Mouse (Mus musculus): Measurements from ENCODE around the gene Polr2g. TPM values are rescaled to one million over a fixed set of nuclear protein-coding genes. Genes with fewer than 3 reads are reported as not detected.

Gene Polr2g
- total RNA-seq, 4 experiments from 2014 or later: 107 to 116 (median 109) TPM

DNA sequence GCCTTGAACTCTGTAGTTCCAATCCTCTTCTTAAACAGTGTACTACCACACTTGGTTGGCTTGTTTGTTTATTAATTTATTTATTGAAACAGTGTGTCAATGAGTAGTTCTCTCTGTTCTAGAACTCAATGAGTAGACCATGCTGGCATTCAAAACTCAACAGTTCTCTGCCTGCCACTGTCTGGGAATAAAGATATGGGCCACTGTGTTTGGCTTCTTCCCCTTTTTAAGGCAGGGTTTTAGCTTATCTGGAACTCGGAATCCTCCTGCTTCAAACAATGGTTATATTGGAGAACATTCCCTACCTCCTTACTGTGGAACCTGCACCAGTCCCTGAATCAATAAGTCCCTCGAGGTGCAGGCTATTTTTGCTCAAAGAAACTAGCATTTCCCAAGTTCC is 39.5 kb downstream of the Polr2g start:
- DNase-seq (ENCODE audit: low spot score in 2 of 2): no peak

GRCm38 (mm10) chr19:8757471-8757998 is 40.8 kb downstream of the Polr2g start:
- no peak for DNase-seq (ENCODE audit: low spot score in 2 of 2)

DNA sequence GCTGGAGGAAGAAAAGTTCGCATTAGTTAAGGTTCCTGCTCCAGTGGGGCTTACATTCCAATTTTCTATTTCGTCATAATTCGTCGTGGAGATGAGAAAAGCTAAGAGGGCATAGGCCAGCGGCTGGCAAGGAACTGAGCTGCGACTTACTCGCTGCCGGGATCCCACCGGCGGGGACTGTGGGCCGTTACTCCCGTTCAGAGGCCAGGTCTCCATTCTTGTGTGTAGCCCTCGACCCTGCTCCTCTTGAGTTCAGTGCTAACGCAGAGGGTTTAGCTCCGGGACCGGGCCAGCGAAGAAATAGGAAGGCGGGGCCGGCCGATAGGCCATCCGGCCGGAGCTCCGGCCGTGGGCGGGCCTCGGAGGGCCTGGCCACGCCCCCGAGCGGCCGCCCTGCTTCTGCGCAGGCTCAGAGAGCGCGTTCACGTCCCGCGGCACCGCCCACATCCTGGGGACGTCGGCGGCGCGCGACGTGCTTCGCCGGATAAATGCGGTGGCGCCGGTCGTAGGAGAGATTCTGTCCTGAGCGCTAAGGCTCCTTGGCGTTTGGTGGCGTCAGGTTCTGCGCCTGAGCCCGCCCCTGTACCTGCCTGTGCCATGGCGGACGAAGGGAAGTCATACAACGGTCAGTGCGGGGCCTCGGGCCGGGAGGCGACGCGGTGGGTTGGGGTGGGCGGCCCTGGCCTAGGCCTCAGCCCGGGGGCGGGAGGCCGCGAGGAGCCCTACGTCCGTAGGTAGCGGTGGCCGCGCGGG is 41.6 kb downstream of the Polr2g start, which contains the start of gene Nxf1:
Gene Nxf1 (plus strand): TSS at position 439 of the 753 bp plus-strand sequence.
- peak; percentile 81 to 93 for DNase-seq (ENCODE audit: low spot score in 2 of 2)

DNA sequence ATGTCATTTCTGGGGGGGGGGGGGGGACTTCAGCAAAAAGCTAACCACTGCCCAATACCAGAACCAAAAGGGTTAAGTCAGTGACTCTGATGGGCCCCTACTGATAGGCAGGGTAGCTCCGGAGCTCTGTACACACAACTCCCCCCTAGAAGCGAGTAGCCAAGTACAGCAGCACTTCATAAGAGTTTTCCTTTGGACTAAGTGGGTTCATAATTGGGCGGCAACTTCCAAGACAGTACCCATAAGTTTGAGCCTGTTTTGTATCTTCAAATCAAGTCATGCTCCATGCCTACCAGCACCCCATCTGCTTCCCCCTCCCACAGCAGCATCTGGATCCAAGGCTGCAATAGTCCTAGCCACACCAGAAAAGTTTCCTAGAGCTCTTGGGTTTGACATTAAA is 42.7 kb downstream of the Polr2g start:
- no peak for DNase-seq (ENCODE audit: low spot score in 2 of 2)

GRCm38 (mm10) chr19:8747368-8747767 is 51.0 kb downstream of the Polr2g start:
- no peak for DNase-seq (ENCODE audit: low spot score in 2 of 2)

DNA sequence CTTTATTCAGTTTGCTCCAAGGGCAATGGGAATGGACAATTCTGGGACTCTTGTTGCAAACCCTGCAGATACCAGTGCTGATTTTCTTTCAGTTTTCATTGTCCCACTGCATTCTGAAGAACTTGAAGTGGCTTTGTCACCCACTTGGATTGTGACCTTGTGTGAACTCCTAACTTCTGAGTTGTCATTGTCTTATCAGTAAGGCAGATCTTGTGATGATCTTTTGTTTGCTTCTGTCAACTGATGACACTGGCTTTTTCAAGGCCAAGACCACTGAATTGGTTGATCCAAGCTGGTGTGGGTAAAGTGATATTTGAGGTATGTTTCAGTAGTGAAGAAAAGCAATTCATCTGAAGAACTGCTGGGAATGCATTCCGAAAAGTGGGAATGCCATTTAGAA is 53.0 kb downstream of the Polr2g start:
- no peak for DNase-seq (ENCODE audit: low spot score in 2 of 2)

Other genes starting within 250 kb of the Polr2g start
- gene Slc22a8, start 207.3 kb downstream of the Polr2g start, total RNA-seq (2022): 10 to 100 TPM; 11.5 to 15.9 (median 14.1) TPM
- 1 to 10 TPM; 6.6 to 8.6 (median 7.8) TPM for gene Slc22a6, start 180.5 kb downstream of the Polr2g start, total RNA-seq (2022)
- 100 to 1,000 TPM; 131 to 142 (median 136) TPM for gene Chrm1, start 134.8 kb downstream of the Polr2g start, total RNA-seq (2022)
- gene Slc3a2, start 75.2 kb downstream of the Polr2g start, total RNA-seq (2022): 100 to 1,000 TPM; 147 to 155 (median 150) TPM
- 10 to 100 TPM; 43.0 to 47.5 (median 45.1) TPM for gene Wdr74, start 62.8 kb downstream of the Polr2g start, total RNA-seq (2022)
- 1 to 10 TPM in 2 of 4 experiments, not detected in 2; 1.4 to 2.0 TPM for gene 1700092M07Rik, start 57.9 kb downstream of the Polr2g start, total RNA-seq (2022)
- gene Stx5a, start 57.2 kb downstream of the Polr2g start, total RNA-seq (2022): 10 to 100 TPM; 59.6 to 66.4 (median 65.6) TPM
- 10 to 100 TPM; 77.1 to 88.0 (median 80.2) TPM for gene Nxf1, start 41.5 kb downstream of the Polr2g start, total RNA-seq (2022)
- 10 to 100 TPM; 58.9 to 78.6 (median 67.2) TPM for gene Tmem223, start 27.6 kb downstream of the Polr2g start, total RNA-seq (2022)
- gene Tmem179b, start 24.1 kb downstream of the Polr2g start, total RNA-seq (2022): 10 to 100 TPM; 11.3 to 14.6 (median 12.4) TPM
- gene Taf6l, start 12.2 kb downstream of the Polr2g start, total RNA-seq (2022): 10 to 100 TPM; 13.7 to 18.1 (median 15.9) TPM
- gene Zbtb3, start 4.0 kb upstream of the Polr2g start, total RNA-seq (2022): 1 to 10 TPM; 4.9 to 7.3 (median 5.8) TPM
- 10 to 100 TPM; 38.5 to 40.8 (median 39.2) TPM for gene Ttc9c, start 20.8 kb upstream of the Polr2g start, total RNA-seq (2022)
- 100 to 1,000 TPM; 113 to 120 (median 118) TPM for gene Hnrnpul2, start 21.4 kb upstream of the Polr2g start, total RNA-seq (2022)
- not detected for gene AC129217.1, start 31.2 kb upstream of the Polr2g start, total RNA-seq (2022)
- gene Bscl2, start 38.9 kb upstream of the Polr2g start, total RNA-seq (2022): 100 to 1,000 TPM; 100 to 111 (median 105) TPM
- gene Gng3, start 40.6 kb upstream of the Polr2g start, total RNA-seq (2022): 100 to 1,000 TPM; 153 to 200 (median 171) TPM
- gene Lrrn4cl, start 52.2 kb upstream of the Polr2g start, total RNA-seq (2022): 1 to 10 TPM in 2 of 4 experiments, under 1 TPM in 2; 0.68 to 1.5 (median 0.96) TPM
- 100 to 1,000 TPM; 110 to 127 (median 113) TPM for gene Ubxn1, start 72.9 kb upstream of the Polr2g start, total RNA-seq (2022)
- gene Uqcc3, start 82.3 kb upstream of the Polr2g start, total RNA-seq (2022): 10 to 100 TPM; 30.4 to 37.2 (median 33.3) TPM
- 1 to 10 TPM; 4.7 to 9.0 (median 6.3) TPM for gene Lbhd1, start 85.2 kb upstream of the Polr2g start, total RNA-seq (2022)
- gene Gm49403, start 85.4 kb upstream of the Polr2g start, total RNA-seq (2022): not detected
- 10 to 100 TPM; 20.8 to 25.2 (median 21.8) TPM for gene 1810009A15Rik, start 90.3 kb upstream of the Polr2g start, total RNA-seq (2022)
- 1 to 10 TPM; 1.4 to 5.6 (median 2.6) TPM for gene Gm49416, start 90.3 kb upstream of the Polr2g start, total RNA-seq (2022)
- 10 to 100 TPM; 21.7 to 24.9 (median 22.1) TPM for gene Ints5, start 94.4 kb upstream of the Polr2g start, total RNA-seq (2022)
- gene Ganab, start 99.5 kb upstream of the Polr2g start, total RNA-seq (2022): 100 to 1,000 TPM in 3 of 4 experiments, 10 to 100 TPM in 1; 100.0 to 104 (median 103) TPM
- 100 to 1,000 TPM; 155 to 175 (median 172) TPM for gene B3gat3, start 121.8 kb upstream of the Polr2g start, total RNA-seq (2022)
- gene Rom1, start 130.8 kb upstream of the Polr2g start, total RNA-seq (2022): 10 to 100 TPM in 1 of 4 experiments, 1 to 10 TPM in 3; 7.9 to 10.1 (median 8.9) TPM
- 10 to 100 TPM; 12.6 to 15.3 (median 13.8) TPM for gene Eml3, start 131.0 kb upstream of the Polr2g start, total RNA-seq (2022)
- 10 to 100 TPM; 46.8 to 53.8 (median 50.4) TPM for gene Mta2, start 143.3 kb upstream of the Polr2g start, total RNA-seq (2022)
- 10 to 100 TPM; 20.5 to 26.0 (median 22.1) TPM for gene Tut1, start 155.3 kb upstream of the Polr2g start, total RNA-seq (2022)
- gene Eef1g, start 168.5 kb upstream of the Polr2g start, total RNA-seq (2022): 100 to 1,000 TPM; 224 to 271 (median 243) TPM
- 10 to 100 TPM; 24.9 to 29.0 (median 27.5) TPM for gene Ahnak, start 190.7 kb upstream of the Polr2g start, total RNA-seq (2022)

All from left cerebral cortex, adult 8-10 months (tissue).